Mouse (Mus musculus) inflammation-experienced regulatory T-cells (primary cell): Measurements from ENCODE around the gene Gm10721. TPM values are rescaled to one million over a fixed set of nuclear protein-coding genes. Genes with fewer than 3 reads are reported as not detected.

Experiments
- polyA plus RNA-seq, 2 experiments: library from polyadenylated mRNA; unstranded; fragments of 100-300 nt; shearing (Covaris generic); gene quantifications; one replicate each; pipeline ENCODE4 v1.2.1; 2017

Gm10721 gene
- polyA plus RNA-seq = 1 to 10 TPM; 1.0 to 1.8 TPM

DNA sequence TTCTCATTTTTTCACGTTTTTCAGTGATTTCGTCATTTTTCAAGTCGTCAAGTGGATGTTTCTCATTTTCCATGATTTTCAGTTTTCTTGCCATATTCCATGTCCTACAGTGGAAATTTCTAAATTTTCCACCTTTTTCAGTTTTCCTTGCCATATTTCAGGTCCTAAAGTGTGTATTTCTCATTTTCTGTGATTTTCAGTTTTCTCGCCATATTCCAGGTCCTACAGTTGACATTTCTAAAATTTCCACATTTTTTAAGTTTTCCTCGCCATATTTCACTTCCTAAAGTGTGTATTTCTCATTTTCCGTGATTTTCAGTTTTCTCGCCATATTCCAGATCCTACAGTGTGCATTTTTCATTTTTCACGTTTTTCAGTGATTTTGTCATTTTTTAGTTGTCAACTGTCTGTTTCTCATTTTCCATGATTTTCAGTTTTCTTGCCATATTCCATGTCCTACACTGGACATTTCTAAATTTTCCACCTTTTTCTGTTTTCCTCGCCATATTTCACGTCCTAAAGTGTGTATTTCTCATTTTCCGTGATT is at the start of gene Gm10721:
Gene Gm10721, plus strand, starts transcription at position 408 of the 547 bp plus-strand sequence.

GRCm38 (mm10) chr9:3000445-3000972 is 12.4 kb upstream of the Gm10721 start, which contains the start of gene Gm10722:
TSS of gene Gm10722 (plus strand) at chr9:3000922.

DNA sequence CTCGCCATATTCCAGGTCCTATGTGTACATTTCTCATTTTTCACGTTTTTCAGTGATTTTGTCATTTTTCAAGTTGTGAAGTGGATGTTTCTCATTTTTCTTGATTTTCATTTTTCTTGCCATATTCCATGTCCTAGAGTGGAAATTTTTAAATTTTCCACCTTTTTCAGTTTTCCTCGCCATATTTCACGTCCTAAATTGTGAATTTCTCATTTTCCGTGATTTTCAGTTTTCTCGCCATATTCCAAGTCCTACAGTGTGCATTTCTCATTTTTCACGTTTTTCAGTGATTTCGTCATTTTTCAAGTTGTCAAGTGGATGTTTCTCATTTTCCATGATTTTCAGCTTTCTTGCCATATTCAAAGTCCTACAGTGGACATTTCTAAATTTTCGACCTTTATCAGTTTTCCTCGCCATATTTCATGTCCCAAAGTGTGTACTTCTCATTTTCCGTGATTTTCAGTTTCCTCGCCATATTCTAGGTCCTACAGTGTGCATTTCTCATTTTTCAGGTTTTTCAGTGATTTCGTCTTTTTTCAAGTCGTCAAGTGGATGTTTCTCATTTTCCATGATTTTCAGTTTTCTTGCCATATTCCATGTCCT is 10.0 kb upstream of the Gm10721 start, which contains the start of gene Gm11168:
Gene Gm11168, plus strand, starts transcription at position 553 of the 603 bp plus-strand sequence.

GRCm38 (mm10) chr9:3015354-3015753 is 2.4 kb downstream of the Gm10721 start, which contains the start of gene Gm10720:
TSS of gene Gm10720 (plus strand) at chr9:3015654.

DNA sequence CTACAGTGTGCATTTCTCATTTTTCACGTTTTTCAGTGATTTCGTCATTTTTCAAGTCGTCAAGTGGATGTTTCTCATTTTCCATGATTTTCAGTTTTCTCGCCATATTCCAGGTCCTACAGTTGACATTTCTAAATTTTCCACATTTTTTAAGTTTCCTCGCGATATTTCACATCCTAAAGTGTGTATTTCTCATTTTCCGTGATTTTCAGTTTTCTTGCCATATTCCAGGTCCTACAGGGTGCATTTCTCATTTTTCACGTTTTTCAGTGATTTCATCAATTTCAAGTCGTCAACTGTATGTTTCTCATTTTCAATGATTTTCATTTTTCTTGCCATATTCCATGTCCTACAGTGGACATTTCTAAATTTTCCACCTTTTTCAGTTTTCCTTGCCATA is 4.2 kb downstream of the Gm10721 start, which contains the start of gene Gm10719:
Gene Gm10719, plus strand, starts transcription at position 301 of the 400 bp plus-strand sequence.

DNA sequence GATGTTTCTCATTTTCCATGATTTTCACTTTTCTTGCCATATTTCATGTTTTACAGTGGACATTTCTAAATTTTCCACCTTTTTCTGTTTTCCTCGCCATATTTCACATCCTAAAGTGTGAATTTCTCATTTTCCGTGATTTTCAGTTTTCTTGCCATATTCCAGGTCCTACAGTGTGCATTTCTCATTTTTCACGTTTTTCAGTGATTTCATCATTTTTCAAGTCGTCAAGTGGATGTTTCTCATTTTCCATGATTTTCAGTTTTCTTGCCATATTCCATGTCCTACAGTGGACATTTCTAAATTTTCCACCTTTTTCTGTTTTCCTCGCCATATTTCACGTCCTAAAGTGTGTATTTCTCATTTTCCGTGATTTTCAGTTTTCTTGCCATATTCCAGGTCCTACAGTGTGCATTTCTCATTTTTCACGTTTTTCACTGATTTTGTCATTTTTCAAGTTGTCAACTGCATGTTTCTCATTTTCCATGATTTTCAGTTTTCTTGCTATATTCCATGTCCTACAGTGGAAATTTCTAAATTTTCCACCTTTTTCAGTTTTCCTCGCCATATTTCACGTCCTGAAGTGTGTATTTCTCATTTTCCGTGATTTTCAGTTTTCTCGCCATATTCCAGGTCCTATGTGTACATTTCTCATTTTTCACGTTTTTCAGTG is 10.5 kb downstream of the Gm10721 start, which contains the start of gene Gm10718:
Gene Gm10718, plus strand, starts transcription at position 236 of the 673 bp plus-strand sequence.

DNA sequence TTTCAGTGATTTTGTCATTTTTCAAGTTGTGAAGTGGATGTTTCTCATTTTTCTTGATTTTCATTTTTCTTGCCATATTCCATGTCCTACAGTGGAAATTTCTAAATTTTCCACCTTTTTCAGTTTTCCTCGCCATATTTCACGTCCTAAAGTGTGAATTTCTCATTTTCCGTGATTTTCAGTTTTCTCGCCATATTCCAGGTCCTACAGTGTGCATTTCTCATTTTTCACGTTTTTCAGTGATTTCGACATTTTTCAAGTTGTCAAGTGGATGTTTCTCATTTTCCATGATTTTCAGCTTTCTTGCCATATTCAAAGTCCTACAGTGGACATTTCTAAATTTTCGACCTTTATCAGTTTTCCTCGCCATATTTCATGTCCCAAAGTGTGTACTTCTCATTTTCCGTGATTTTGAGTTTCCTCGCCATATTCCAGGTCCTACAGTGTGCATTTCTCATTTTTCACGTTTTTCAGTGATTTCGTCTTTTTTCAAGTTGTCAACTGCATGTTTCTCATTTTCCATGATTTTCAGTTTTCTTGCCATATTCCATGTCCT is 12.1 kb downstream of the Gm10721 start, which contains the start of gene Gm10717:
Gene Gm10717, plus strand, starts transcription at position 506 of the 556 bp plus-strand sequence.

DNA sequence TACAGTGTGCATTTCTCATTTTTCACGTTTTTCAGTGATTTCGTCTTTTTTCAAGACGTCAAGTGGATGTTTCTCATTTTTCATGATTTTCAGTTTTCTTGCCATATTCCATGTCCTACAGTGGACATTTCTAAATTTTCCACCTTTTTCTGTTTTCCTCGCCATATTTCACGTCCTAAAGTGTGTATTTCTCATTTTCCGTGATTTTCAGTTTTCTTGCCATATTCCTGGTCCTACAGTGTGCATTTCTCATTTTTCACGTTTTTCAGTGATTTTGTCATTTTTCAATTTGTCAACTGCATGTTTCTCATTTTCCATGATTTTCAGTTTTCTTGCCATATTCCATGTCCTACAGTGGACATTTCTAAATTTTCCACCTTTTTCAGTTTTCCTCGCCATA is 21.4 kb downstream of the Gm10721 start, which contains the start of gene Gm17535:
Gene Gm17535, plus strand, starts transcription at position 301 of the 400 bp plus-strand sequence.

GRCm38 (mm10) chr9:3036577-3036976 is 23.6 kb downstream of the Gm10721 start, which contains the start of gene Gm10715:
TSS of gene Gm10715 (plus strand) at chr9:3036877.

Other genes with a start within 250 kb of the Gm10721 start
- gene Gm10722, start 12.2 kb upstream of the Gm10721 start, polyA plus RNA-seq = 1 to 10 TPM; 1.7 to 6.8 TPM
- gene Gm11168, start 9.8 kb upstream of the Gm10721 start, polyA plus RNA-seq = 10 to 100 TPM in 1 of 2 experiments, 1 to 10 TPM in 1; 9.2 to 34.6 TPM
- gene Gm10720, start 2.5 kb downstream of the Gm10721 start, polyA plus RNA-seq = 1 to 10 TPM in 1 of 2 experiments, under 1 TPM in 1; 0.66 to 3.4 TPM
- gene Gm10719, start 4.3 kb downstream of the Gm10721 start, polyA plus RNA-seq = 10 to 100 TPM in 1 of 2 experiments, 1 to 10 TPM in 1; 9.2 to 30.3 TPM
- gene Gm10718, start 10.4 kb downstream of the Gm10721 start, polyA plus RNA-seq = 10 to 100 TPM in 1 of 2 experiments, 1 to 10 TPM in 1; 7.5 to 24.1 TPM
- 10 to 100 TPM; 24.9 to 85.2 TPM for gene Gm10717, start 12.3 kb downstream of the Gm10721 start, polyA plus RNA-seq
- gene Gm17535, start 21.5 kb downstream of the Gm10721 start, polyA plus RNA-seq = 1 to 10 TPM; 1.5 to 2.8 TPM
- gene Gm10715, start 23.7 kb downstream of the Gm10721 start, polyA plus RNA-seq = 1 to 10 TPM in 1 of 2 experiments, under 1 TPM in 1; 0.48 to 1.7 TPM